Mouse (Mus musculus): ENCODE data around the gene Ldlrad3. TPM values are rescaled to one million over a fixed set of nuclear protein-coding genes. Genes with fewer than 3 reads are reported as not detected.
A peak's percentile ranks its signal among the peaks of the same experiment; 100 is the strongest.

The Ldlrad3 gene
- polyA plus RNA-seq, 1 experiment from 2014 or later: 50.0 TPM

GRCm38 (mm10) chr2:102212096-102212495 is 25.9 kb upstream of the Ldlrad3 start:
- H3K36me3 ChIP-seq (ENCODE audit: control insufficient read depth, insufficient read depth, low read length): no peaks in the 10 kb centered on the region
- no peaks in the 10 kb centered on the region for H3K27me3 ChIP-seq (ENCODE audit: control insufficient read depth, insufficient read depth, low read length)
- no peaks in the 10 kb centered on the region for H3K9me3 ChIP-seq (replicated peaks; ENCODE audit: control insufficient read depth, low read length)
- H3K4me3 ChIP-seq (replicated peaks; ENCODE audit: low read length): no peak overlapping the region
- no peak overlapping the region for H3K9ac ChIP-seq (ENCODE audit: low read length)
- 21% methylated on average over 4 of the region's 4 CpGs for WGBS
- ATAC-seq (ENCODE audit: insufficient read depth, low FRiP score): no peak
- no peak overlapping the region for H3K27ac ChIP-seq (ENCODE audit: low read length)
- H3K4me1 ChIP-seq (ENCODE audit: control insufficient read depth, insufficient read depth, low read length): no peaks in the 10 kb centered on the region
- no peak overlapping the region for H3K4me2 ChIP-seq (ENCODE audit: low read depth, low read length)

DNA sequence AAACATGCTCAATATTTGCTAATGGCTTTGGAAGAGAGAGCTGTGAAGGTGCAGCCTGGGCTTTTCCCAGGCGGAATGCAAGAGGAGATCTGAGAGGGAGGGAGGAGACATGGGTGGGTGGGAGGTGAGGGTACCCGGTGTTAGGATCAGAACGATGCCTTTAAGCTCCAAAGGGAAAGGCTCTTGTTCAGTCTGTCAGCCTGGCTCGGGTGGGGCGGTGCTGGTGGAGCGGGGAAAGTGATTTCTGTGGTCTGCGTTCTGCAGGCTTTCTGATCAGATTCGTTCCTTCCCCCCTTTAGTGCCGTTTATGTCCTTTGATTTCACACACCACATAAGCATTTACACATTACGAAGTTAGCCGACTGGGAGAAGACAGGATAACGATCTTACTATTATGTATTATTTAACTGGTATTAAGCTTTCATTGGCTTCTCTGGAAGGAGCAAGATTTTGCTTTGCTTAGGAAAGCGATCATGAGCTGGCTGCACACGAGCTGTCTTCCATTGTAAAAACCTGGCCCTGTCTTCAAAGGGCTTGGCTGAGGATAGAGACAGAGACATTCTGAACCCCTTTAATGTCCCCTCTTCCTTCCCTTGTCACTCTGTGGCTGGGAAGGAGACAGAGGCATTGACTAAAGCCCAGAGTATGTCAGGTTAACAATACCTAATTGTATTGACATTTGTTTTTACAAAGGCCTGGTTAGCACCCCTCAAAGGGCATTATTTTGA is 19.7 kb upstream of the Ldlrad3 start:
- ATAC-seq (ENCODE audit: insufficient read depth, low FRiP score): peak; percentile 50; the same call in 1 of the 2 replicates
- peak overlapping the region; percentile 41 for H3K4me2 ChIP-seq (ENCODE audit: low read depth, low read length)
- peak overlapping the region; percentile 14; the same call in 1 of the 2 replicates for H3K4me3 ChIP-seq (replicated peaks; ENCODE audit: low read length)
- peak overlapping the region; percentile 53 for H3K27ac ChIP-seq (ENCODE audit: low read length)
- no peaks in the 10 kb centered on the region for H3K36me3 ChIP-seq (ENCODE audit: control insufficient read depth, insufficient read depth, low read length)
- peaks cover 5% of the 10 kb centered on the region; the same call in 1 of the 2 replicates for H3K4me1 ChIP-seq (ENCODE audit: control insufficient read depth, insufficient read depth, low read length)
- H3K9ac ChIP-seq (ENCODE audit: low read length): peak overlapping the region; percentile 44
- H3K27me3 ChIP-seq (ENCODE audit: control insufficient read depth, insufficient read depth, low read length): no peaks in the 10 kb centered on the region
- WGBS: 14% methylated on average over 14 of the region's 14 CpGs
- H3K9me3 ChIP-seq (replicated peaks; ENCODE audit: control insufficient read depth, low read length): no peaks in the 10 kb centered on the region

DNA sequence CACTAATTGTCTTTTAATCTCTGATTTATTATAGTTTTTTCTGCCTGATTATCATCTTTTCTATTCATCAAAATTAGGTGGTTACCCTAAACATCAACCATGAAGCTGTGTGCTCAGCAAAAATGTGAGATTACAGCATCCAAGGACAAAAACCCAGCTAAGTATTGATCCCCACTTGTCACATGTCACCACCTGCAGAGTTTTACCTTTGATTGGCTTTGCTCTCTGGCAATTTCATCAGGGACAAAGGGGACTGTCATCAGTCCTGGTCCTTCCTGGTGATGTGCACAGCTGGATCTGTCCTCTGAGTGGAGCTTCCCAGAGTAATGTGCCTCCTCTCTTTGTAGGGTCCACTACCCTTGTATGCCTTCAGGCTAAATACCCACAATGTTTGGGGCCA is 17.3 kb upstream of the Ldlrad3 start:
- Histone ChIP-seq H3K9ac (ENCODE audit: low read length) (no peak overlapping the region), H3K4me2 (ENCODE audit: low read depth, low read length) (no peak overlapping the region), H3K4me1 (ENCODE audit: control insufficient read depth, insufficient read depth, low read length) (peaks cover 5% of the 10 kb centered on the region; the same call in 1 of the 2 replicates), H3K27ac (ENCODE audit: low read length) (no peak overlapping the region), H3K27me3 (ENCODE audit: control insufficient read depth, insufficient read depth, low read length) (no peaks in the 10 kb centered on the region), H3K4me3 (replicated peaks; ENCODE audit: low read length) (no peak overlapping the region), H3K36me3 (ENCODE audit: control insufficient read depth, insufficient read depth, low read length) (no peaks in the 10 kb centered on the region), H3K9me3 (replicated peaks; ENCODE audit: control insufficient read depth, low read length) (no peaks in the 10 kb centered on the region)
- no peak for ATAC-seq (ENCODE audit: insufficient read depth, low FRiP score)

- 68% methylated on average over 2 of the region's 2 CpGs for WGBS
- H3K4me3 ChIP-seq (replicated peaks; ENCODE audit: low read length): no peak overlapping the region
Measured at GRCm38 (mm10) chr2:102202211-102202770, 16.1 kb upstream of the Ldlrad3 start.

GRCm38 (mm10) chr2:102201198-102201948 is 15.2 kb upstream of the Ldlrad3 start:
- 74% methylated on average over 12 of the region's 14 CpGs for WGBS
- Histone ChIP-seq H3K36me3 (ENCODE audit: control insufficient read depth, insufficient read depth, low read length) (no peaks in the 10 kb centered on the region), H3K4me3 (replicated peaks; ENCODE audit: low read length) (no peak overlapping the region), H3K9me3 (replicated peaks; ENCODE audit: control insufficient read depth, low read length) (no peaks in the 10 kb centered on the region), H3K4me1 (ENCODE audit: control insufficient read depth, insufficient read depth, low read length) (peaks cover 8% of the 10 kb centered on the region; the same call in 1 of the 2 replicates), H3K9ac (ENCODE audit: low read length) (no peak overlapping the region), H3K27ac (ENCODE audit: low read length) (no peak overlapping the region), H3K27me3 (ENCODE audit: control insufficient read depth, insufficient read depth, low read length) (no peaks in the 10 kb centered on the region), H3K4me2 (ENCODE audit: low read depth, low read length) (no peak overlapping the region)
- ATAC-seq (ENCODE audit: insufficient read depth, low FRiP score): no peak

More at GRCm38 (mm10) chr2:102202211-102202770, 16.1 kb upstream of the Ldlrad3 start:
- ATAC-seq (ENCODE audit: insufficient read depth, low FRiP score): no peak
- Histone ChIP-seq H3K36me3 (ENCODE audit: control insufficient read depth, insufficient read depth, low read length) (no peaks in the 10 kb centered on the region), H3K27me3 (ENCODE audit: control insufficient read depth, insufficient read depth, low read length) (no peaks in the 10 kb centered on the region), H3K9ac (ENCODE audit: low read length) (no peak overlapping the region), H3K4me2 (ENCODE audit: low read depth, low read length) (no peak overlapping the region), H3K4me1 (ENCODE audit: control insufficient read depth, insufficient read depth, low read length) (peaks cover 5% of the 10 kb centered on the region; the same call in 1 of the 2 replicates), H3K27ac (ENCODE audit: low read length) (no peak overlapping the region), H3K9me3 (replicated peaks; ENCODE audit: control insufficient read depth, low read length) (no peaks in the 10 kb centered on the region)

- H3K36me3 ChIP-seq (ENCODE audit: control insufficient read depth, insufficient read depth, low read length): no peaks in the 10 kb centered on the region
- WGBS: 71% methylated on average over 1 of the region's 1 CpGs
Measured at GRCm38 (mm10) chr2:102197332-102197731, 11.1 kb upstream of the Ldlrad3 start.

DNA sequence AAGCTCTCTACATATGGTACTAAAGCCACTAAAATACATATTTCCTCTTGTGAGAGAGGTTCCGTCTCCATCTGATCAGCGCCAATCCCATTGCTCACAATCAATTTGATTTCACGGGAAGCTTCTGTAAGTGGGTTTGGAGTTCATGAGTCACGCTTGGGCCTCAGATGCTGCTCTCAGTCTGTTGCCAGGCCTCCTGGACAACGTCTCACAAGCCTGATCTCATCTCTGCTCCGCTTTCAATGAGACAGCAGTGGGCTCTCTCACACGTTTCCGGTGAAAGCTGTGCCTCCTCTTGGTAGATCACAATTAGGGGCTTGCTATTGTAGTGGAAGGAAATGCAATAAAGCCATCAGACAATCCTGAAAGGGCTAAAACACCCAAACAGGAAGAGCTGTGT is 10.5 kb upstream of the Ldlrad3 start:
- H3K9me3 ChIP-seq (replicated peaks; ENCODE audit: control insufficient read depth, low read length): no peaks in the 10 kb centered on the region
- no peak for ATAC-seq (ENCODE audit: insufficient read depth, low FRiP score)

More at GRCm38 (mm10) chr2:102197332-102197731, 11.1 kb upstream of the Ldlrad3 start:
- H3K4me3 ChIP-seq (replicated peaks; ENCODE audit: low read length): no peak overlapping the region
- H3K9me3 ChIP-seq (replicated peaks; ENCODE audit: control insufficient read depth, low read length): no peaks in the 10 kb centered on the region
- H3K27ac ChIP-seq (ENCODE audit: low read length): no peak overlapping the region
- no peak overlapping the region for H3K9ac ChIP-seq (ENCODE audit: low read length)
- 0 out of 2 replicates have a peak, but pooled peaks cover 4% of the 10 kb centered on the region for H3K4me1 ChIP-seq (ENCODE audit: control insufficient read depth, insufficient read depth, low read length)
- no peak overlapping the region for H3K4me2 ChIP-seq (ENCODE audit: low read depth, low read length)
- no peaks in the 10 kb centered on the region for H3K27me3 ChIP-seq (ENCODE audit: control insufficient read depth, insufficient read depth, low read length)
- ATAC-seq (ENCODE audit: insufficient read depth, low FRiP score): 0 out of 2 replicates have a peak, but pooled peaks have one; percentile 37

GRCm38 (mm10) chr2:102195494-102195893 is 9.3 kb upstream of the Ldlrad3 start:
- WGBS: 74% methylated on average over 4 of the region's 4 CpGs
- Histone ChIP-seq H3K9ac (ENCODE audit: low read length) (no peak overlapping the region), H3K4me2 (ENCODE audit: low read depth, low read length) (no peak overlapping the region), H3K4me3 (replicated peaks; ENCODE audit: low read length) (no peak overlapping the region), H3K9me3 (replicated peaks; ENCODE audit: control insufficient read depth, low read length) (no peaks in the 10 kb centered on the region), H3K27ac (ENCODE audit: low read length) (no peak overlapping the region), H3K27me3 (ENCODE audit: control insufficient read depth, insufficient read depth, low read length) (no peaks in the 10 kb centered on the region), H3K36me3 (ENCODE audit: control insufficient read depth, insufficient read depth, low read length) (no peaks in the 10 kb centered on the region), H3K4me1 (ENCODE audit: control insufficient read depth, insufficient read depth, low read length) (0 out of 2 replicates have a peak, but pooled peaks cover 4% of the 10 kb centered on the region)
- ATAC-seq (ENCODE audit: insufficient read depth, low FRiP score): no peak

More for the DNA sequence above, 10.5 kb upstream of the Ldlrad3 start:
- Histone ChIP-seq H3K27ac (ENCODE audit: low read length) (no peak overlapping the region), H3K36me3 (ENCODE audit: control insufficient read depth, insufficient read depth, low read length) (no peaks in the 10 kb centered on the region), H3K4me1 (ENCODE audit: control insufficient read depth, insufficient read depth, low read length) (0 out of 2 replicates have a peak, but pooled peaks cover 4% of the 10 kb centered on the region), H3K9ac (ENCODE audit: low read length) (no peak overlapping the region), H3K4me3 (replicated peaks; ENCODE audit: low read length) (no peak overlapping the region), H3K27me3 (ENCODE audit: control insufficient read depth, insufficient read depth, low read length) (no peaks in the 10 kb centered on the region), H3K4me2 (ENCODE audit: low read depth, low read length) (no peak overlapping the region)
- 56% methylated on average over 8 of the region's 8 CpGs for WGBS

GRCm38 (mm10) chr2:102194247-102194646 is 8.1 kb upstream of the Ldlrad3 start:
- 73% methylated on average over 4 of the region's 4 CpGs for WGBS
- no peak for ATAC-seq (ENCODE audit: insufficient read depth, low FRiP score)
- no peaks in the 10 kb centered on the region for H3K9me3 ChIP-seq (replicated peaks; ENCODE audit: control insufficient read depth, low read length)

More at GRCm38 (mm10) chr2:102194247-102194646, 8.1 kb upstream of the Ldlrad3 start:
- 0 out of 2 replicates have a peak, but pooled peaks cover 4% of the 10 kb centered on the region for H3K4me1 ChIP-seq (ENCODE audit: control insufficient read depth, insufficient read depth, low read length)
- no peaks in the 10 kb centered on the region for H3K36me3 ChIP-seq (ENCODE audit: control insufficient read depth, insufficient read depth, low read length)
- H3K4me2 ChIP-seq (ENCODE audit: low read depth, low read length): no peak overlapping the region
- H3K9ac ChIP-seq (ENCODE audit: low read length): no peak overlapping the region
- H3K27ac ChIP-seq (ENCODE audit: low read length): no peak overlapping the region
- H3K27me3 ChIP-seq (ENCODE audit: control insufficient read depth, insufficient read depth, low read length): no peaks in the 10 kb centered on the region
- H3K4me3 ChIP-seq (replicated peaks; ENCODE audit: low read length): no peak overlapping the region

Data from stomach, embryonic 16.5 days (tissue).